Mouse (Mus musculus): Measurements from ENCODE around the gene Gtf3a.
A peak's percentile ranks its signal among the peaks of the same experiment; 100 is the strongest.

Gtf3a gene

GRCm38 (mm10) chr5:146981376-146981775, 32.9 kb downstream of the Gtf3a start:
- no peak for DNase-seq (ENCODE audit: low spot score in 2 of 2)

GRCm38 (mm10) chr5:146983216-146983615, 34.8 kb downstream of the Gtf3a start:
- peak; percentile 34 to 63 for DNase-seq (ENCODE audit: low spot score in 2 of 2)

- DNase-seq (ENCODE audit: low spot score in 2 of 2) = no peak
Observed at GRCm38 (mm10) chr5:146985725-146986433, 37.4 kb downstream of the Gtf3a start.

GRCm38 (mm10) chr5:146987588-146987987, 39.1 kb downstream of the Gtf3a start:
- no peak for DNase-seq (ENCODE audit: low spot score in 2 of 2)

- DNase-seq (ENCODE audit: low spot score in 2 of 2) = no peak
Observed at GRCm38 (mm10) chr5:146989051-146989450, 40.6 kb downstream of the Gtf3a start.

- DNase-seq (ENCODE audit: low spot score in 2 of 2) = no peak
Observed at GRCm38 (mm10) chr5:146993509-146993908, 45.1 kb downstream of the Gtf3a start.

GRCm38 (mm10) chr5:146994973-146995372, 46.5 kb downstream of the Gtf3a start:
- no peak for DNase-seq (ENCODE audit: low spot score in 2 of 2)

GRCm38 (mm10) chr5:146996812-146997211, 48.4 kb downstream of the Gtf3a start:
- DNase-seq (ENCODE audit: low spot score in 2 of 2) = no peak

GRCm38 (mm10) chr5:146998802-146999201, 50.3 kb downstream of the Gtf3a start:
- no peak for DNase-seq (ENCODE audit: low spot score in 2 of 2)

GRCm38 (mm10) chr5:147001312-147001711, 52.9 kb downstream of the Gtf3a start:
- DNase-seq (ENCODE audit: low spot score in 2 of 2) = no peak

- no peak for DNase-seq (ENCODE audit: low spot score in 2 of 2)
Observed at GRCm38 (mm10) chr5:147003303-147003702, 54.8 kb downstream of the Gtf3a start.
